Mouse (Mus musculus): ENCODE data around the gene Hs3st6. TPM values are rescaled to one million over a fixed set of nuclear protein-coding genes. Genes with fewer than 3 reads are reported as not detected.
A peak's percentile ranks its signal among the peaks of the same experiment; 100 is the strongest.
"Not testable (repeated sequence)": the region's sequence is repeated elsewhere in the genome, so short reads cannot be mapped to it uniquely, and the experiment has no call there.

Gene Hs3st6
- polyA plus RNA-seq (2015; fragmentation: Nextera tagmentation; extraction: Ambion mirVana), result not detected in 2 replicates

DNA sequence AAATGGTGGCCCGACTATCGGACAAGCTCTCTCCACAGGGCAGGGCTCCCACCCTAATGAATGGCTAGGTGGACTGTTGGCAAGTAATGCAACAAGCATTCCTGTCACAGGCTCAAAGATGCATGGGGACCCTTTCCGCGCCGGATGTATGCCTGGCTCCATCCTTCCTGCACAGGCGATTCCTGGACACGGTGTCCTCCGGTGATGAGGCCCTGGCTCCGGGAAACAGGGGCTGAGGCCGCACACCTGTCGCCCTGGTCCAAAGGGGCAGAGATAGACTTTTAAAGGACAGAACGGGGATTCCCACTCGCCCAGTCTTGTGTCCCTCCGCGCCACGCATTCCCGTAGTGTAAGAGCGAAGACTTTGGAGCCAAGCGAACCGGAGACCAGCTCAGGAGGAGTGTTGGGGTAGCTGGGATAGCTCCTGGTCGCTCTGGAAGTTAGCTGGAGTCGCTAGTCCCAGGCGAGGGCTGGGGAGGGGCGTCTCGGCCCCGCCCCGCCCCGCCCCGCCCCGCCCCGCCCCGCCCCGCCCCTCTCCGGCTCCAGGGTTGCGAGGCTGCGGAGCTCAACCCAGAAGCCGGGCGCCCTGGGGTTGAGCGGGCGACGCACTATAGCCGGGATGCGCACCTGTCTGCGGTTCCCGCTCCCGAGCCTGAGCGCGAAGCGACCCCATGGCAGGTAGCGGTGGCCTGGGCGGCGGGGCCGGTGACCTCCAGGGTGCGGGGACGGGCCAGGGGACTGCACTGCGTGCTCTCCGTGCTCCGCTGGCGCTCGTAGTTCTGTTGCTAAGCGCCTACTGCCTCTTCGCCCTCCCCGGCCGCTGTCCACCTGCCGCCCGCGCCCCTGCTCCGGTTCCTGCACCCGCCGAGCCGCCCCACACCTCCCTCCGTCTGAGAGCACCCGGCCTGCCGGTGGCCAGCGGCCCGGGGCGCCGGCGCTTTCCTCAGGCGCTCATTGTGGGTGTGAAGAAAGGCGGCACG, at the start of gene Hs3st6:
Gene Hs3st6 (plus strand): TSS at position 574 of the 980 bp plus-strand sequence.
- no peaks in the 10 kb centered on the region for H3K9me3 ChIP-seq
- peak within 1 kb of the TSS; percentile 63 for H3K4me2 ChIP-seq (replicated peaks)
- no peaks in the 10 kb centered on the region for H3K36me3 ChIP-seq
- peak within 1 kb of the TSS; percentile 40 for H3K4me3 ChIP-seq
- peak; percentile 73 for ATAC-seq (replicated peaks)
- peaks cover 58% of the 10 kb centered on the region for H3K27me3 ChIP-seq
- peaks cover 14% of the 10 kb centered on the region for H3K4me1 ChIP-seq
- no peak within 1 kb of the TSS for H3K27ac ChIP-seq (replicated peaks)
- WGBS, result under 1% methylated on average over 65 of the region's 82 CpGs
- H3K9ac ChIP-seq (replicated peaks), result peak within 1 kb of the TSS; percentile 32; the same call in 1 of the 2 replicates

DNA sequence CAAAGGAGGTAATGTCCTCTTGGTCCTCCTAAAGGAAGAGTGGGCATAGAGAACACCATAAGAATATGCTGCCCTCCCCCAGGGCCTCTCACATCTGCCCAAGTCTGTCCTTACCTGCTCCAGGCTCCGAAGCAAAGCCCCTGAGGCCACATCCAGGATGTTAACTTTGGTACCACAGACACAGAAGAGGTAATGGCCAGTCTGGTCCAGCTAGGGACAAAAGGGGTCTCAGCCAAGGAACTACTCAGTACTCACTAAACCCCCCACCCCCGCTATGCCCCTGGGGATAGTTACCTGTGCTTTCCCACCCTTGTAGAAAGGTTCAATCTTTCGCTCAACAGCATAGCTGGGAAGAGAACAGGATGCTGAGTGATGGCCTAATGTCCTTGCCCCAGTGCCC, 47.0 kb upstream of the Hs3st6 start:
- Histone ChIP-seq H3K27ac (replicated peaks) (no peak overlapping the region), H3K27me3 (no peaks in the 10 kb centered on the region), H3K4me2 (replicated peaks) (0 out of 2 replicates have a peak overlapping the region, but pooled peaks have one; percentile 61), H3K4me3 (0 out of 2 replicates have a peak overlapping the region, but pooled peaks have one; percentile 64), H3K9me3 (no peaks in the 10 kb centered on the region), H3K4me1 (peaks cover 20% of the 10 kb centered on the region), H3K9ac (replicated peaks) (no peak overlapping the region), H3K36me3 (peaks cover 39% of the 10 kb centered on the region)
- ATAC-seq (replicated peaks), result no peak
- WGBS, result 94% methylated on average over 3 of the region's 3 CpGs

DNA sequence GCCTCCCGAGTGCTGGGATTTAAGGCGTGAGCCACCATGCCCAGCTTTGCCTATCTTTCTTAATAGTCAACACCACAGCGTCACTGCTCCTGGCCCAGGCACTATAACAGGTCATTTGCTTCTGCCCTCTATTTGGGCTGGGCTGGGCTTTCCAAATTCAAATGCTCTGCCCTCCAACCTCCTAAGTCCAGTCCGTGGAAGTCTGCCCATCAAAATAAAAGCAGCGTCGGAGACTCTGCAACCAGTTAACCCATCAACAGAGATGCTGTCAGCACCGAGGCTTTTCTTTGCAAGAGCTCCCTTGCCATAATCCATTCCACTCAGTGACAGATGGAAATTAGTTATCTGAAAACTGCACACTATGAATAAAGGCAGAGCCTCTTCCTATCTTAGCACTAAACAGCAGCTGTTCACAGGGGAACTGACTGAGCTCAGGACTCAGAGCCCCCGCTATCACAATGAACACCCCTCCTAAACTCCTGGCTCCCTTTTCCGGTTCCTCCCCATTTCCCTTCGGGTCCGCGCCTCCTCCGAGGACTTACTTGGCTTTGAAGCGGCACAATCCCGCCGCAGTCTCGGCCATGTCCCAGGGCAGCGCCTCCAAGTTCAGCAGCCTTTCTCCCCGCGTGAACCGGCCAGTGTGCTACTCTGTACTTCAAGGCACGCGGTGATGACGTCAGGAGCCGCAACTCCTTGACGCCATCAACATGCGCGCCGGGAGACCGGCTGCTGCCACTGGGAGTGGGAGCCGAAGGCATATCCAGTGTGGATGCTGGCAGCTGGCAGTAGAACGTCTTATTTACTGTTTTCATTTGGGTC, 45.6 kb upstream of the Hs3st6 start, which contains the start of gene Tbl3:
Gene Tbl3 (minus strand): TSS at position 679 of the 819 bp plus-strand sequence.
- H3K27ac ChIP-seq (replicated peaks), result peak within 1 kb of the TSS; percentile 80
- H3K36me3 ChIP-seq, result peaks cover 26% of the 10 kb centered on the region
- H3K4me1 ChIP-seq, result peaks cover 20% of the 10 kb centered on the region
- H3K9ac ChIP-seq (replicated peaks), result peak within 1 kb of the TSS; percentile 57
- H3K27me3 ChIP-seq, result no peaks in the 10 kb centered on the region
- no peaks in the 10 kb centered on the region for H3K9me3 ChIP-seq
- peak within 1 kb of the TSS; percentile 64 for H3K4me3 ChIP-seq
- ATAC-seq (replicated peaks), result peak; percentile 92
- WGBS, result 4% methylated on average over 32 of the region's 32 CpGs
- H3K4me2 ChIP-seq (replicated peaks), result peak within 1 kb of the TSS; percentile 61

DNA sequence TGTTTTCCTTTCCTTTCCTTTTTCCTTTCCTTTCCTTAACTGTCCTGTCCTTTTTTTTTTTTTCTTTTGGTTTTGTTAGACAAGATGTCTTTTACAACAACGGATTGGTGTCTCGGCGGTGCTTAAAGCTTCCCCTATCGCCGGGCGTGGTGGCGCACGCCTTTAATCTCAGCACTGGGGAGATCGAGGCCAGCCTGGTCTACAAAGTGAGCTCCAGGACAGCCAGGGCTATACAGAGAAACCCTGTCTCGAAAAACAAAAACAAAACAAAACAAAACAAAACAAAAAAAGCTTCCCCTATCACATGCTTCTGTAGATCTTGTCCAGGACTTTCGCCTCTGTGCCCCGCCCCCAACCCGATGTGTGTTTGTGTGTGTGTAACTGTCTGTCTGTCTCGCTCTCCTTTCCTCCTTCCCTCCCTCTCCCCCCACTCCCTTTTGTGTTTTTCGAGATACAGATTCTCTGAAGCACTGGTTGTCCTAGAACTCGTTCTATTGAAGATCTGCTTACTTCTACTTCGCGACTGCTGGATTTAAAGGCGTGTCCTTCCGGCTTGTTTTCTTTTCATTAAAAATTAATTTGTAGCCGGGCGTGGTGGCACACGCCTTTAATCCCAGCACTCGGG, 44.9 kb upstream of the Hs3st6 start:
- Histone ChIP-seq H3K9ac (replicated peaks) (peak overlapping the region; percentile 57), H3K27me3 (no peaks in the 10 kb centered on the region), H3K27ac (replicated peaks) (peak overlapping the region; percentile 80), H3K9me3 (no peaks in the 10 kb centered on the region), H3K4me2 (replicated peaks) (peak overlapping the region; percentile 61), H3K4me1 (peaks cover 20% of the 10 kb centered on the region), H3K4me3 (peak overlapping the region; percentile 64), H3K36me3 (peaks cover 21% of the 10 kb centered on the region)
- ATAC-seq (replicated peaks), result peak; percentile 72
- 6% methylated on average over 24 of the region's 24 CpGs for WGBS

DNA sequence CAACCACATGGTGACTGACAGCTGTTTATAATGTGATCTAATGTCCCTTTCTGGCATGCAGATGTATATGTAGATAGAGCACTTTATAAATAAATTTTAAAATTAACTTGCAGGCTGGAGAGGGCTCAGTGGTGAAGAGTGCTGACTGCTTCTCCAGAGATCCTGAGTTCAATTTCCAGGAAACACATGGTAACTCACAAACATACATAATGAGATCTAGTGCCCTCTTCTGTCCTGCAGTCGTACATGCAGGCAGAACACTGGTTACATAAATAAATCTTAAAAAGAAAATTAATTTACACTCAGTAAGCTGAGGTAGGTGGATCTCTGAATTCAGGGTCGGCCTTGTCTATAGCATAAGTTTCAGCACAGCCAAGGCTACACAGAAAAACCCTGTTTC, 44.1 kb upstream of the Hs3st6 start:
- Histone ChIP-seq H3K27ac (replicated peaks) (no peak overlapping the region), H3K4me1 (peaks cover 20% of the 10 kb centered on the region), H3K27me3 (no peaks in the 10 kb centered on the region), H3K4me2 (replicated peaks) (no peak overlapping the region), H3K9ac (replicated peaks) (no peak overlapping the region), H3K9me3 (no peaks in the 10 kb centered on the region), H3K4me3 (no peak overlapping the region), H3K36me3 (peaks cover 19% of the 10 kb centered on the region)
- WGBS, result 36% methylated on average over 2 of the region's 2 CpGs
- ATAC-seq (replicated peaks), result no peak

DNA sequence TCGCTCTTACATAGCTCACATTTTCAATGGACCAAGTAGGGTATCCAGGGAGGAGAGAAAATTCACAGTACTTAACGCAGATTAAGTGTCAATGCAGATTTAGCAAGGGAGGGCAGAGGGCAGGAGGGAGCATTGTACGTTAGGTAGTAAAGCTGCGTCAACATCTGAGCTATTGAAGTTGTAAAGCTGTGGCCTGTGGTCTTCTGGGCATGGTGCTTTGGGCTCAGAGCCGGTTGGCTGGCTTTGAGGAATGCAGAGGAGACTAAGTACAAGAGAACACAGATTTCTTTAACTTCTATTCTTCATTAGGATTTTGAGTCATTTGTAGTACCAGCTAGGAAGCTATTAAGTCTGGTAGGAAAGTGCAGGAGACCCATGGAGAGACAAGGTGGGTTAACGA, 37.2 kb upstream of the Hs3st6 start:
- peaks cover 10% of the 10 kb centered on the region for H3K4me1 ChIP-seq
- H3K9ac ChIP-seq (replicated peaks), result no peak overlapping the region
- no peak for ATAC-seq (replicated peaks)
- 38% methylated on average over 6 of the region's 6 CpGs for WGBS
- no peak overlapping the region for H3K4me3 ChIP-seq
- no peaks in the 10 kb centered on the region for H3K9me3 ChIP-seq
- H3K36me3 ChIP-seq, result 0 out of 2 replicates have a peak, but pooled peaks cover 3% of the 10 kb centered on the region
- no peak overlapping the region for H3K4me2 ChIP-seq (replicated peaks)
- no peak overlapping the region for H3K27ac ChIP-seq (replicated peaks)
- no peaks in the 10 kb centered on the region for H3K27me3 ChIP-seq

DNA sequence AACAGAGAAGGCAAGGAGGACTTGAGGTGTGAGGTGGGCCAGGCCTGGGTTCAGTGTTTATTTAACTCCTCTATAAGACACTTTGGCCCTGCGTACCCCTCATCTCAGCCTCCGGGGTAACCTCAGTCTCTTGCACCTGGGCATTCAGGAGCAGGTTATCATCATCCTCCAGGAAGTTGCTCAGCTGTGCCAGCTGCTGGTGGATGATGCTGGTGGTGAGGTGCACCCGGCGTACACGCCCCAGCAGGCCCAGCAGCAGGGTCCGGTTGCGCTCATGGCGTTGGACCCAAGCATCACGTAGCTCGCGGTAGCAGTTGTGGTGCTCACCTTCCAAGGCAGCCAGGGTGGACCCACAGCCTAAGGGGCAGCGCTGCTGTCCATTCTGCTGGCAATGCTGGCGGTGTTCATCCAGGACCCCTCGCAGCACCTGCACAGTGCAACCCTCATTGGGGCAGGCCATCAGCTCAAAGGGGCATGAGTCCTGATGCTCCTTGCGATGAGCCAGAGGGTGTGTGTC, 36.6 kb upstream of the Hs3st6 start:
- no peak overlapping the region for H3K4me3 ChIP-seq
- H3K36me3 ChIP-seq, result 0 out of 2 replicates have a peak, but pooled peaks cover 3% of the 10 kb centered on the region
- peaks cover 15% of the 10 kb centered on the region for H3K4me1 ChIP-seq
- H3K4me2 ChIP-seq (replicated peaks), result no peak overlapping the region
- no peak overlapping the region for H3K9ac ChIP-seq (replicated peaks)
- WGBS, result 95% methylated on average over 15 of the region's 15 CpGs
- H3K27me3 ChIP-seq, result no peaks in the 10 kb centered on the region
- no peak overlapping the region for H3K27ac ChIP-seq (replicated peaks)
- no peak for ATAC-seq (replicated peaks)
- H3K9me3 ChIP-seq, result no peaks in the 10 kb centered on the region

DNA sequence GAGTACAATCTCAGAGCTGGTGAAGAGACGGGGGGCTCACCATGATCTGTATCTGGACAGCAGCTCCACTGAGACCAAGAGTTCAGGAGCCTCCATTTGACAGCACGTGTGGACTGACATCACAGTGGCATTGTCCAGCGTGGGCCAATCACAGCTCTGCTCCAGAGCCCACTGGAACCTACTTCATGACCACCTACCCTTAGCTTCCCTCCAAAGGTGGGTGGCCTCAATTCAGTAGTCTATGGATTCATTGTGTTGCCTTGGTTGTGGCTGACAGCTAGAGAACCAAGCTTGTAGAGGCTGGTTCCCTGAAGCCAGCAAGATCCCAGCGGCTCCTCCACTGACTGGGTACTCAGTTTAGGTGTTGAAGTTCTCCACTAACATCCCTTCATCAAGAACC, 34.8 kb upstream of the Hs3st6 start, which contains the start of the genes Rnf151 and Rps2:
Gene Rnf151 (minus strand): TSS at position 121 of the 400 bp plus-strand sequence.
Gene Rps2 (plus strand): TSS at position 174 of the 400 bp plus-strand sequence.
- no peak for ATAC-seq (replicated peaks)
- Histone ChIP-seq H3K27ac (replicated peaks) (no peak within 1 kb of the TSS), H3K27me3 (no peaks in the 10 kb centered on the region), H3K9ac (replicated peaks) (no peak within 1 kb of the TSS), H3K36me3 (peaks cover 18% of the 10 kb centered on the region), H3K4me1 (peaks cover 31% of the 10 kb centered on the region), H3K4me3 (peak within 1 kb of the TSS; percentile 88), H3K9me3 (no peaks in the 10 kb centered on the region), H3K4me2 (replicated peaks) (peak within 1 kb of the TSS; percentile 67)
- WGBS, result 81% methylated on average over 4 of the region's 4 CpGs

DNA sequence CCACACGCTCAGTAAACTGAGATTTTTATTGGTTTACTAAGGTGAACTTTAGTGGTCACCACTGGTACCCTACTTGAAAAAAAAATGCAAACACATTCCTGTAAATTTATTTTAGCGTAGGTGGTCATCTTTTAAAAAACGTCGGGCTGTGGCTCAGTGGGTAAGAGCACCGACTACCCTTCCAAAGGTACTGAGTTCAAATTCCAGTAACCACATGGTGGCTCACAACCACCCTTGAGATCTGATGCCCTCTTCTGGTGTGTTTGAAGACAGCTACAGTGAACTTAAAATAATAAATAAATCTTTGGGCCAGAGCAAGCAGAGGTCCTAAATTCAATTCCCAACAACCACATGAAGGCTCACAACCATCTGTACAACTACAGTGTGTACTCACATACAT, 33.9 kb upstream of the Hs3st6 start:
- Histone ChIP-seq H3K4me2 (replicated peaks) (peak overlapping the region; percentile 67), H3K4me3 (peak overlapping the region; percentile 88), H3K36me3 (peaks cover 18% of the 10 kb centered on the region), H3K9ac (replicated peaks) (peak overlapping the region; percentile 95), H3K4me1 (peaks cover 40% of the 10 kb centered on the region)
- 73% methylated on average over 5 of the region's 5 CpGs for WGBS
- H3K27me3 ChIP-seq; ATAC-seq (replicated peaks); H3K9me3 ChIP-seq; H3K27ac ChIP-seq (replicated peaks): not testable (repeated sequence)

DNA sequence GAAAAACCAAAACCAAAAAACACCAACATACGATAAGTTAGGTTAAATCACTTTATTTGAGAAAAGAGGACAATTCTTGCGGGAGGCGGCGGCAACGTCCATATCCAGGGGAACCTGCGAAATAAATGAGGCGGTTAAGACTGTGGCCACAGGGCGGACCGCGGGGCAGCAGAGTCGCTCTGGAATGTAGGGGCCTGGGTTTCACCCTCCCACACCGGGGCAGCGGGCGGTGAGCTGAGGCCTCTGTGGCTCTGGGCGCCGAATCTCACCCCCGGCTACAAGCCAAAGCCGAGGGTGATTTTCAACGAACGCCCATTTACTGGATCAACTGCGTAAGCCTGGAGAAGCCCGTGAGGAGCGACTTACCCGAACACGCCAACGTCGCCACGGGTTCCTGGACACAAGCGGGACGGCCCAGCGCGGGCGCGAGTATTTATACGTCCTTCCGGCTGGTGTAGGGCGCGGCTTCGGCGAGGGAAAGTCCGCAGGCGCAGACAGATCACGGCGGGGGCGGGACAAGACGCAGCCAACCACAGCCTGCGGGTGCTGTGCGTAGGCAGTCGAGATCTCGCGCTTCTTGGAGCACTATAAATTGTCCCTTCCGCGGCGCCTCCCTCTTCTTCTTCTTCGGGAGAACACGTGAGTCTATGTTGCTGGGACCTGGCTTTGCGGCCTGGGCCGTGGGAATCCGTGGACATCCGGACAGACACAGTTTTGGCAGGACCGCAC, 33.1 kb upstream of the Hs3st6 start:
- peak overlapping the region; percentile 86 for H3K27ac ChIP-seq (replicated peaks)
- peak overlapping the region; percentile 88 for H3K4me3 ChIP-seq
- no peaks in the 10 kb centered on the region for H3K27me3 ChIP-seq
- H3K9ac ChIP-seq (replicated peaks), result peak overlapping the region; percentile 95
- H3K4me2 ChIP-seq (replicated peaks), result peak overlapping the region; percentile 70
- peaks cover 40% of the 10 kb centered on the region for H3K4me1 ChIP-seq
- ATAC-seq (replicated peaks), result peak; percentile 99
- WGBS, result under 1% methylated on average over 61 of the region's 61 CpGs
- H3K9me3 ChIP-seq, result no peaks in the 10 kb centered on the region
- H3K36me3 ChIP-seq, result peaks cover 18% of the 10 kb centered on the region
